Mouse (Mus musculus): ENCODE measurements at regions not wholly inside any gene's neighbourhood (a gene's known extent, or its start where the extent isn't known, plus 50 kb on each side); places are given as distances from the start of the nearest gene placed in this dataset.

- H3K4me1 ChIP-seq: peaks cover 14% of the 10 kb centered on the region
- peak; percentile 27 for DNase-seq (ENCODE audit: extremely low spot score, low spot score)
- 54% methylated on average over 15 of the region's 15 CpGs for WGBS
- H3K9me3 ChIP-seq: no peaks in the 10 kb centered on the region
- peak overlapping the region; percentile 60 for H3K27ac ChIP-seq
- H3K4me3 ChIP-seq: no peak overlapping the region
- H3K27me3 ChIP-seq (ENCODE audit: poor library complexity, severe bottlenecking): peaks cover 4% of the 10 kb centered on the region; the same call in 1 of the 2 replicates
- H3K36me3 ChIP-seq (replicated peaks): no peaks in the 10 kb centered on the region
These were observed 592.7 kb downstream of the Kcnj2 start for GRCm38 (mm10) chr11:111658362-111659309.

GRCm38 (mm10) chr11:111663269-111663668, 597.3 kb downstream of the Kcnj2 start:
- WGBS: 63% methylated on average over 3 of the region's 3 CpGs
- peaks cover 7% of the 10 kb centered on the region for H3K4me1 ChIP-seq
- H3K27ac ChIP-seq: no peak overlapping the region
- H3K9me3 ChIP-seq: no peaks in the 10 kb centered on the region
- no peak overlapping the region for H3K4me3 ChIP-seq
- DNase-seq (ENCODE audit: extremely low spot score, low spot score): no peak
- no peaks in the 10 kb centered on the region for H3K27me3 ChIP-seq (ENCODE audit: poor library complexity, severe bottlenecking)
- no peaks in the 10 kb centered on the region for H3K36me3 ChIP-seq (replicated peaks)

DNA sequence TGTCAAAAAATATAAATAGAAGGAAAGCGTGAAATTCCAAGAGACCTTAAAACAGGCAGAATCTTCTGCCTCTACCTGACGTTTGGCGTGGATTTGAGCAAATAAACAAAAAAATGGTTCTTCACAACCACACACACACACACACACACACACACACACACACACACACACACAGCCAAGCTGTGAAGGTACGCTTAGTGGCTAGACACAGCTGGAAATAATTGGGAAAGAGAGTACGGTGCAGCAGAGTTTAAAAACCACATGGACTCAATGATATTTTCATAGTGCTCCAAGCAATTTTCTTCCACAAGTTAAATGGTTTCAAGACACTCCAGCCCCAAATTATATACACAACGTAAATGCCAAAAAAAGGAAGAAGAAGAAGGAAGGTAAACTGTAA, 600.4 kb downstream of the Kcnj2 start:
- WGBS: 65% methylated on average over 6 of the region's 6 CpGs
- H3K27ac ChIP-seq: no peak overlapping the region
- no peaks in the 10 kb centered on the region for H3K4me1 ChIP-seq
- no peaks in the 10 kb centered on the region for H3K9me3 ChIP-seq
- no peak for DNase-seq (ENCODE audit: extremely low spot score, low spot score)
- H3K4me3 ChIP-seq: no peak overlapping the region
- H3K27me3 ChIP-seq (ENCODE audit: poor library complexity, severe bottlenecking): no peaks in the 10 kb centered on the region
- H3K36me3 ChIP-seq (replicated peaks): no peaks in the 10 kb centered on the region

- Histone ChIP-seq H3K27me3 (ENCODE audit: poor library complexity, severe bottlenecking) (no peaks in the 10 kb centered on the region), H3K4me3 (no peak overlapping the region), H3K36me3 (replicated peaks) (no peaks in the 10 kb centered on the region), H3K27ac (no peak overlapping the region), H3K4me1 (no peaks in the 10 kb centered on the region), H3K9me3 (no peaks in the 10 kb centered on the region)
- 87% methylated on average over 2 of the region's 2 CpGs for WGBS
- DNase-seq (ENCODE audit: extremely low spot score, low spot score): no peak
These were observed 605.9 kb downstream of the Kcnj2 start for GRCm38 (mm10) chr11:111671865-111672264.

- H3K36me3 ChIP-seq (replicated peaks): no peaks in the 10 kb centered on the region
- H3K9me3 ChIP-seq: no peaks in the 10 kb centered on the region
- no peak overlapping the region for H3K27ac ChIP-seq
- no peaks in the 10 kb centered on the region for H3K27me3 ChIP-seq (ENCODE audit: poor library complexity, severe bottlenecking)
- 78% methylated on average over 1 of the region's 1 CpGs for WGBS
- no peaks in the 10 kb centered on the region for H3K4me1 ChIP-seq
- DNase-seq (ENCODE audit: extremely low spot score, low spot score): no peak
- no peak overlapping the region for H3K4me3 ChIP-seq
These were observed 609.7 kb downstream of the Kcnj2 start for GRCm38 (mm10) chr11:111675673-111676072.

GRCm38 (mm10) chr11:111682341-111682740, 616.4 kb downstream of the Kcnj2 start:
- no peaks in the 10 kb centered on the region for H3K4me1 ChIP-seq
- 89% methylated on average over 7 of the region's 7 CpGs for WGBS
- no peak for DNase-seq (ENCODE audit: extremely low spot score, low spot score)
- no peaks in the 10 kb centered on the region for H3K27me3 ChIP-seq (ENCODE audit: poor library complexity, severe bottlenecking)
- H3K9me3 ChIP-seq: no peaks in the 10 kb centered on the region
- H3K4me3 ChIP-seq: no peak overlapping the region
- H3K36me3 ChIP-seq (replicated peaks): no peaks in the 10 kb centered on the region
- H3K27ac ChIP-seq: no peak overlapping the region

GRCm38 (mm10) chr11:111683909-111684308, 617.9 kb downstream of the Kcnj2 start:
- 95% methylated on average over 4 of the region's 4 CpGs for WGBS
- no peak for DNase-seq (ENCODE audit: extremely low spot score, low spot score)
- H3K27ac ChIP-seq: no peak overlapping the region
- no peak overlapping the region for H3K4me3 ChIP-seq
- no peaks in the 10 kb centered on the region for H3K27me3 ChIP-seq (ENCODE audit: poor library complexity, severe bottlenecking)
- no peaks in the 10 kb centered on the region for H3K9me3 ChIP-seq
- H3K36me3 ChIP-seq (replicated peaks): no peaks in the 10 kb centered on the region
- H3K4me1 ChIP-seq: no peaks in the 10 kb centered on the region

DNA sequence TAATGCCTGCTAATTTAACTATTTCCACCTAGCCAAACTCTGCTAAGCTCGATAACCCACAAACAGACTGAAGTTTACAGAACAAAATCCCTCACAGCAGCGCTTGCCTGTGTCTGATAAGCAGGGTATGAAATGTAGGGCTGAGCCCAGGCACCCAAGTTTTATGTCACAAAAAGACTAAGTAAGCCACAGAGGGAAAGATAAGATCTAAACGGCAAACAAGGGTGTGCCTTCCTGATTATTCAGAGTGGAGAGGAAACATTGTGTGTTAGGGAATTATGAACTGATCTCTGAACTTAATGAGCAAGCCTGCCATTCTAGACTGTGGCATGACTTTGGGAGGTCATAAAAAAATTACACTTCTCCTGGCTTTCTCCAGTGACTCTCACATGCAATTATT, 621.8 kb downstream of the Kcnj2 start:
- Histone ChIP-seq H3K27ac (no peak overlapping the region), H3K36me3 (replicated peaks) (no peaks in the 10 kb centered on the region), H3K27me3 (ENCODE audit: poor library complexity, severe bottlenecking) (no peaks in the 10 kb centered on the region), H3K4me1 (no peaks in the 10 kb centered on the region), H3K9me3 (no peaks in the 10 kb centered on the region), H3K4me3 (no peak overlapping the region)
- DNase-seq (ENCODE audit: extremely low spot score, low spot score): no peak
- 80% methylated on average over 3 of the region's 3 CpGs for WGBS

GRCm38 (mm10) chr11:111688186-111688860, 622.4 kb downstream of the Kcnj2 start:
- no peaks in the 10 kb centered on the region for H3K36me3 ChIP-seq (replicated peaks)
- no peak overlapping the region for H3K27ac ChIP-seq
- H3K9me3 ChIP-seq: no peaks in the 10 kb centered on the region
- DNase-seq (ENCODE audit: extremely low spot score, low spot score): no peak
- no peaks in the 10 kb centered on the region for H3K27me3 ChIP-seq (ENCODE audit: poor library complexity, severe bottlenecking)
- no peak overlapping the region for H3K4me3 ChIP-seq
- no peaks in the 10 kb centered on the region for H3K4me1 ChIP-seq
- 88% methylated on average over 6 of the region's 6 CpGs for WGBS

- no peaks in the 10 kb centered on the region for H3K9me3 ChIP-seq
- 93% methylated on average over 2 of the region's 2 CpGs for WGBS
- no peak overlapping the region for H3K4me3 ChIP-seq
- H3K27ac ChIP-seq: no peak overlapping the region
- no peak for DNase-seq (ENCODE audit: extremely low spot score, low spot score)
- H3K36me3 ChIP-seq (replicated peaks): no peaks in the 10 kb centered on the region
- H3K4me1 ChIP-seq: no peaks in the 10 kb centered on the region
- H3K27me3 ChIP-seq (ENCODE audit: poor library complexity, severe bottlenecking): no peaks in the 10 kb centered on the region
These were observed 623.9 kb downstream of the Kcnj2 start for GRCm38 (mm10) chr11:111689899-111690298.

GRCm38 (mm10) chr11:111691512-111691911, 625.5 kb downstream of the Kcnj2 start:
- DNase-seq (ENCODE audit: extremely low spot score, low spot score): no peak
- WGBS: 94% methylated on average over 2 of the region's 2 CpGs

GRCm38 (mm10) chr11:111696668-111697067, 630.7 kb downstream of the Kcnj2 start:
- no peaks in the 10 kb centered on the region for H3K4me1 ChIP-seq
- no peaks in the 10 kb centered on the region for H3K36me3 ChIP-seq (replicated peaks)
- 96% methylated on average over 2 of the region's 2 CpGs for whole genome bisulfite sequencing
- no peak overlapping the region for H3K4me3 ChIP-seq
- no peaks in the 10 kb centered on the region for H3K27me3 ChIP-seq (ENCODE audit: poor library complexity, severe bottlenecking)
- no peaks in the 10 kb centered on the region for H3K9me3 ChIP-seq
- no peak for DNase-seq (ENCODE audit: extremely low spot score, low spot score)
- H3K27ac ChIP-seq: no peak overlapping the region

More at GRCm38 (mm10) chr11:111691512-111691911, 625.5 kb downstream of the Kcnj2 start:
- no peak overlapping the region for H3K27ac ChIP-seq
- no peak overlapping the region for H3K4me3 ChIP-seq
- no peaks in the 10 kb centered on the region for H3K9me3 ChIP-seq
- no peaks in the 10 kb centered on the region for H3K36me3 ChIP-seq (replicated peaks)
- no peaks in the 10 kb centered on the region for H3K4me1 ChIP-seq
- H3K27me3 ChIP-seq (ENCODE audit: poor library complexity, severe bottlenecking): no peaks in the 10 kb centered on the region

- H3K36me3 ChIP-seq (replicated peaks): no peaks in the 10 kb centered on the region
- no peak overlapping the region for H3K27ac ChIP-seq
- 91% methylated on average over 3 of the region's 3 CpGs for WGBS
- no peaks in the 10 kb centered on the region for H3K9me3 ChIP-seq
- no peak overlapping the region for H3K4me3 ChIP-seq
- DNase-seq (ENCODE audit: extremely low spot score, low spot score): no peak
- no peaks in the 10 kb centered on the region for H3K27me3 ChIP-seq (ENCODE audit: poor library complexity, severe bottlenecking)
- H3K4me1 ChIP-seq: no peaks in the 10 kb centered on the region
These were observed 633.9 kb downstream of the Kcnj2 start for GRCm38 (mm10) chr11:111699862-111700261.

Data from forebrain, embryonic 10.5 days (tissue).